Mouse (Mus musculus) C2C12 (cell line): ENCODE data around the gene Eif5a2.

ENCODE experiments used
- CEBPB ChIP-seq: IDR thresholded peaks from one replicate; pipeline ENCODE4 v1.6.1; 2011; ENCODE audit warnings: low read depth, mild to moderate bottlenecking, control low read depth, moderate library complexity
- CTCF ChIP-seq: IDR thresholded peaks from one replicate; pipeline ENCODE4 v1.5.1; 2011; ENCODE audit not compliant: control insufficient read depth, insufficient read depth, insufficient read length
- FOSL1 ChIP-seq: IDR thresholded peaks from one replicate; pipeline ENCODE4 v1.8.0; 2011; ENCODE audit warnings: mild to moderate bottlenecking, low read length; ENCODE audit not compliant: poor library complexity, insufficient read depth, severe bottlenecking
- MAX ChIP-seq: IDR thresholded peaks from one replicate; pipeline ENCODE4 v1.6.1; 2011; ENCODE audit warnings: mild to moderate bottlenecking, control low read depth
- MYOD1 ChIP-seq: IDR thresholded peaks from one replicate; pipeline ENCODE4 v1.6.1; 2011; ENCODE audit warnings: low read depth; ENCODE audit not compliant: control insufficient read depth, insufficient read length
- MYOG ChIP-seq: IDR thresholded peaks from one replicate; pipeline ENCODE4 v1.6.1; 2011; ENCODE audit not compliant: control insufficient read depth, insufficient read length; ENCODE audit errors: extremely low read depth
- USF1 ChIP-seq: IDR thresholded peaks from one replicate; pipeline ENCODE4 v1.6.1; 2011; ENCODE audit warnings: low read depth, mild to moderate bottlenecking, control low read depth, moderate library complexity

GRCm38 (mm10) chr3:28808039-28808643 is 27.1 kb downstream of the Eif5a2 start:
- TF ChIP-seq FOSL1 (no peak), USF1 (no peak), CTCF (no peak), MAX (no peak), MYOG (no peak), MYOD1 (no peak), CEBPB (no peak)
